Mouse (Mus musculus): ENCODE measurements around the gene Rybp.

The Rybp gene

DNA sequence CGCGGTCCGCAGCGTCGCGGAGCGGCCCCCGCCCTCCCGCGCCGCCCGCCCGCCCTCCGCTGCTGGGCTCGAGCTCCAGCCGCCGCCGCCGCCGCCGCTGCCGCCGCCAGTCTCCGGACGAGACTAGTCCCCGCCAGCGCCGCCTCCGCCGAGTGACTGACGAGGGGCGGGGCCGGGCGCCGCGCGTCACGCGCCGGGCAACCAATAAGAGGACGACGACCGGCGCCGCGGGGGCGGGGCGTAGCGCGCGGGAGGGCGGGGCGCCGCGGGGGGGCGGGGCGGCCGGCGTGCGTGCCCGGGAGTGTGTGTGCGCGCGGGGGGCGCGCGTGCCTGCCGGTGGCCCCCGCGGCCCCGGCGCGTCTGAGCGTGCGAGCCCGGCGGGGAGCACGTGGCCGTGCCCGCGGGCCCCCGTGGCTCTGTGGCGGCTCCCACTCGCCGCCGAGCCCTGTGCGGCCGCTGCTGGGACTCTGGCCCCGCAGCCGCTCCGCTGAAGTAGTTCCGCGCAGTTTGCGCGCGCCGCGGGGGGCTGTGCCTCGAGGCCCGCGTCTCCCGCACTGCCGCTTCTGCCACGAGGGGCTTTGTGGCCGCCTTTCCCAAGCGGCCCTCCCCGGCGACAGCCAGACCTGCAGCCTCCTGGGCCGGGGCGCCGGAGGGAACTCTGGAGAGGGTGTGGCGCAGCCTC is at the start of gene Rybp:
TSS of gene Rybp (minus strand) at position 152 of the 682 bp plus-strand sequence.
- peak; percentile 93 for DNase-seq

DNA sequence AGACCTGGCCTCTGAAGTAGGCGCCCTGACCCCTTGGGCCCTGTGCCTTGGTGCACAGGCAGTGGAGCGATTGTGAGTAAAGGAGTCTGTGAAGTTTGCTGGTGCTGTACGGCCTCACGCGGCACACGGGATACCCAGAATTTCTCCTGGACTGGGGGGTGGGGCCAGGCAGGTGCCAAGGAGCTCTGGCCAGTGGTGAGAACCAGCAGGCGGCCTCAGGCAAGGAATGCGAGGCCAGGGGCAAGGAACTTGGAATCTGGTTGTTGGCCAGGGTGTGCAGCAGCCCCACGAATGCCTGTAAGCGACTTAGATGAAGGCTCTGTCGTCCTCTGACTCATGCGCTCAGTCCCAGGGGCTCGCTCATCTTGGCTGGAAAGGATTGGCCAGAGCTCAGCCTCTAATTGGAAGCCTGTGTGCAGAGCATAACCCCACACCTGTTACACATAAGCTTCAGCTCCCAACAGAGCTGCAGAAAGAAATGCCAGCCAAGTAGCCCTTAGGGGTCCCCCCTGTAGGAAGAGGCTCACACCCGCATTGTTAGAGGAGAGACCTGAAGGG is 49.4 kb upstream of the Rybp start:
- DNase-seq = no peak

DNA sequence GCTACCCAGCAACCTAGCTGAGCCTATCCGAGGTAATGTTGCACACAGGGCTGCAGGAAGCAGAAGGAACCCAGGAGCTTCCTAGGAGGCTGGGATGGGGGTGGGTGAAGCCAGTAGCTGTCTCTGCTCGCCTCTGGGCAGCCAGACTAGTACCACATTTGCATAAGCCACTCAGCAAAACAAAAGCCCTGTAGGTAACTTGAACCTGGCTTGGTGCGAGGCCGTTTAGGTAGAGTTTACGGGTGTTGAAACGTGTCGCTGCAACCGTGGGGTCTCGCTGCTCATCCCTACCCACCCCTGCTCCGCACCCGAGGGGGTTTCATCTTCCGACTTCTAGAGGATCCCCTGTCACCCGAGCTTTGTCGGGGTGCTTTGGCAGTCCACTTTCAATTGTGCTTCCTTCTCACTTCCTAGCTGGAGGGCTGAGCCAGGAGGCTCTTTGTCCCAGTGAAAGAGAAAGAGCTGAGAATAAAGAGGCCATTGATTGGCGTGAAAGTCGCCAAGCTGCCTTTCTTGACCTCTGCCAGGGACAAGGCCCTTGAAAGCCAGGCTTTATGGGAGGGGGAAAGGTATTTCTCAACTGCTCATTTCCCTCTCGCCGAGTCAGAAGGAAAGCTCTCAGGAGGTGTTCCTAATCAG is 48.3 kb upstream of the Rybp start:
- no peak for DNase-seq

DNA sequence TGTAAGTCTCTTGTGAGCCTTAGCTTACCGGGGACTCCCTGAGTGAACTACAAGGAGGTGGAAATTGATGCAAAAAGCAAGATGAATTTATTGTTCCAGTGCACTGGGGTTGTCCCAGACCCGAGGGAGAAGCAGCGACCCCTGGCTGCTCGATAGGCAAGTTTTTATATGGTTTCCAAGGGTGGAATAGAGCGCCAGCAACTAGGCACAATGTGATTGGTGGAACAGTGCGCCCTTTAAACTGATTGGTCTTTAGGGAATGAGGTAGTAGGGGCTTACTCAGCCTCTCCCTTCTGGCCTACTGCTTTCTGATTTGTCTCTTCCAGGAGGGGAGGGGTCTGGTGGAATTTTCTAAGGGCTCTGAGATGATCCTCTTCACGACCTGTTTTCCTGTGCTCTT is 46.5 kb upstream of the Rybp start:
- no peak for DNase-seq

DNA sequence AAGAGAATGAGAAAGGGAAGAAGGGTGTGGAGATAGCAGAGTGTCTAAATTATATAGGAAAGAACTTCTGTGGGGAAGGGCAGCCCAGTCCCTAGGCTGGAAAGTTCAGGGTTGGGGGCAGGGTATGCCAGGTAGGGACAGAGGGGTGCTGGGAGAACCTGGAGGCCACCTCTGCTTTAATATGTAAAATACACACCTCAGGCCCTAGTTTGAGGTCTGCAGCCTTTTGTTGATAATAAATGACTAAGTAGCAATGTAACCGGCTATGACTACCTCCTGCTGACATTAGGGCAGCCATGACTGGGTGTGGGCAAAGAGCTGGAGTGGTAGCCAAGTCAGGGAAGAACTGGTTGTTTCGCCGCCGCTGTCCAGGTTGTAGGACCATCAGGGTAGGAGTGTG is 45.2 kb upstream of the Rybp start:
- DNase-seq = no peak

DNA sequence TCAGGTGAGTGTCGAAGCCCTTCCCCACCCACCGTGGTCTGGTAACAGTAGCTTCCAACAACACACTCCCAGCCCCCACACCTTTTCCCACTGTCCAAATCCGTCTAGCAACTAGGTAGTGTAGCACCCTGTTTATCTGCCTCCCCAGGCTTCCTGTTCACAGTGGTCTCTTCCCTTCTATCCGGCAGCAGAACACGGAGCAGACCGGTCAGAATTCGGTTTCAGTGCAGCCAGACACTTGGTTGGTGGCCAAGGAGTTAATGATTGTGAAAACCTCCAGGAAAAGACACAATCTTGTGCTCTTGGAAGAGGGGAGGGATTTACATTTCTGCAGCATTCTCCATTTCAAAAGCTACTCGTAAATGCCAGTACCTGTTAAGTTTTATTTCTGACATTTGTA is 44.3 kb upstream of the Rybp start:
- DNase-seq = no peak

DNA sequence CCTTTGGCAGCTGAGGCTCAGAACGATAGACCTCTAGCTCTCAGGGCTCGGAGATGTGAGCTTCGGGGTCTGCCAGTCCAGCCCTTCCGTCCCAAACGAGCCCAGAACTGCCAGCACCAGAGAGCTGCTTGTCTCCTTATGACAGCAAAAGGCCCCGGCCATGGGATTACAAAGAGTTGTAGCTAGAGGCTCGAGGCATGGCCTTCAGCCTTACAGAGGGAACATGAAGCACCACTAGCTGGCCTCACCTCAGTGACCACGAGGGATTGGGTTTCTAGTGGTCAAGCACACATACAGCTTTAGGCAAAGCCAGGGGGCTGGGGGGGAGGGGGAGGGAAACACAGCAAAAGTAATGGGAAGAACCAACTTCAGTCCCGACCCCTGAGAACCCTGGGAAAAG is 43.8 kb upstream of the Rybp start:
- DNase-seq = no peak

DNA sequence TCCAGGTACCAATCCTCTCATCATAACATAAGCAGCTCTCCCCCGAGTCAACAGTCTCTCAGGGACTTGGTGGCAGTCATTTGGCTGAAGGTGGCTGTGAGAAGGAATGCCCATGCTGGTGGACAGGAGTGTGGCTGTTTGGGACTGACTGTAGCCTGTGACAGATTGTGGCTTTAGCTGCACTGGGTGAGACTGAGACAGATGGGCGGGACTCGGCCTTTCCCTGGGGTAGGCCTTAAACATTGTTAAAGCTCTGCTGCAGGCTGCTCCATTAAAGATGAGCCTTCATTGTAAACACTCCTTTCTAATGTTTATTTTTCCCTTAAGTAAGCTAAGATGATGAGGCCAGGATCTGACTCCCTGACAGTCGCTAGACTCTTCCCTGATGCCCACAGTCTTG is 42.3 kb upstream of the Rybp start:
- DNase-seq = no peak

DNA sequence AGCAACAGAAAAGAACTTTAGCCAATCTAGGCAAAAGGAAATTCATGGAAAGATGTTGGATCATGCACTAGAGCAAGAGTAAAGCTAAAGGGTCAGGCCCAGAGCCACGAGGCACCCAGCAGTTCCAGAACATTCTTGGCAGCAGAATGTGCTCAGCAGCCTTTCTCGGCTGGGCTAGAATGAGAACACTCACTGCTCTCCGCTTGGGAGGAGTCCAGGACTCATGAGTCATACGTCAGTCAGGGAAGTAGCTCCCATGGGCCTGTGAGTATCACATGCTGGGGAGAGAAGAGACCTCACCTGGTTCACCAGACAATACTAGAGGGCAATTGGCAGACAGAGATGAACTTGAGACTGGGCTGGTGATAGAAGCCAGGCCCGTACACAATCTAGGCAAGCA is 39.8 kb upstream of the Rybp start:
- peak; percentile 3 for DNase-seq

DNA sequence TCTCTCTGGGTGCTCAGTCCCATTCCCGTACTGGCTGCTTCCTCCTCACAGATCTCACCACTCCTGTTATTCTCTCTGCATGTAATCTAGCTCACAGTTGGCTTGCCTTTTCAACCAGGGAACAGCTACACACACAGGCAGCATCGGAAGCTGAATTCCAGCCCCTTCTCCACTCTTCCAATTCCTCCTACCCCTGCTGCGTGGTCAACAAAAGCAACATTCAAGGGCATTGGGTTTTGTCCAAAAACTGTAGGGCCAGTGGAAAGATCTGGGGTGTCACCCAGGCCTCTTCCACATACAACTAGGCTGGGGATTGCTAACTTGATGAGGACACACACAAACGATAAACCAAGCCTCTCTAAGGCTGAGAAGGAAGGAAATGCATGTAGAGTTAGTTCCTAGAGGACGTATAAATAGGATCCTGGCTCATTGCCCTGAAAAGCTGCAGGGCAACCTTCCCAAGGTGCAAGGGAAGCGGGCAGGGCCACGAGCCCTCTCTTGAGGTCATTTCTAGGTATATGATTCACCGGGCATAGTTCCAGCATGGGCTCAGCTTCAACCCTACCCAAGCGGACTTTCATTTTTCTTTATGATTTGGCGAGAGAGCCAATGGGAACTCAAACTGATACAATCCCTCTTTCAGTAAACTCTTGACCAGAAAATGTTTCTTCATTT is 36.6 kb upstream of the Rybp start:
- DNase-seq = no peak

DNA sequence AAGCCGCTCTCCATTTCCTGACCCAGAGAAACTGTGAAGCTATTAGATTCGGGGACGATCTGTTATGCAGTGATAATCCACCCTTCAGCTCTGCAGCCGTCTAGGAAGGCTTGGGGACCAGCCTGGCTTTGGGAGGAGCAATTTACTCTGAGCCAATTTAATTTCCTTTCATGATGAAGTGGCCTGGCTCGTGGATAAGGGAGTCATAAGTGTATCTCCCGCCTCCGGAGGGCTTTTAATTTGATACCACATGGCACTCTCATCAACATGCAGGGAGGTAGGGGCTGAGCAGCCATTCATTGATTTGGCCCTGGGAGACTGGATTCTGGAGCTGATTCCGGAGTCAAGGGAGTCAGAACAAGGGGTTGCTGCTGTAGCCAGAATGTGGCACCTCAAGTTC is 35.3 kb upstream of the Rybp start:
- DNase-seq = no peak

DNA sequence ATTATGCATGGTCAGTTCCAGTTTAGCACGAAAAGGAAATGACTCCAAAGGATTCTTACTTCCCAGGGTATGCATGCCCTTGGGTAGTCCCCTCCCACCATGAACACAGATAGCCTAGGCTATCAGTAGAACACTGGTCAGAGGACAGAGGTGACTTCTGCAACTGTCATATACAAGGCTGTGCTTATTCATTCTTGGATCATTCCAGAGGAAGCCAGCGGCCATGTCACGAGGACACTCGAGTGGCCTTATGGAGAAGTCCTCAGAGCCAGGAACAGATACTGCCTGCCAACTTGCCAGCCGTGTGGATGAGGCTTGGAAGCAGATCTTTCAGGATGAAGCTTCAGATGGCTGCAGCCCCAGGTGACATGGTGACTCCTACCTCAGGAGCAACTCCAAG is 34.9 kb upstream of the Rybp start:
- DNase-seq = no peak

DNA sequence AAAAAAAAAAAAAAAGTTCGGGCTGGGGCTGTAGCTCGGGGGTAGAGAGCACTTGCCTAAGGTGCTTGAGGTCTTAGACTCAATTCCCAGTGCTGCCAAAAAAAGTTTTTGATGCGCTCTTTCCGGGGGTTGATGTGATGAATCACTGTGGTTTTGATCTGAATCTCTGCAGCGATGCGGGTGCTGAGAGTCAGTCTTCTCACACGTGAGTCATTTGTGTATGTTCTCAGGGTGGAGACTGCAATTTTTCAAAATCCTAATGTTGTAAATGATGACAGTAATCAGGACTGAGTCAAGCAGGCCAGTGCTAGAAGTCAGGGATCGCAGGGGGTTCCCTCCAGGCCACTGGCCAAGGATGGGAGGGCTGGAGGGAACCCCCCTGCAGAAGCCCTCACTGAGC is 26.9 kb upstream of the Rybp start:
- no peak for DNase-seq

DNA sequence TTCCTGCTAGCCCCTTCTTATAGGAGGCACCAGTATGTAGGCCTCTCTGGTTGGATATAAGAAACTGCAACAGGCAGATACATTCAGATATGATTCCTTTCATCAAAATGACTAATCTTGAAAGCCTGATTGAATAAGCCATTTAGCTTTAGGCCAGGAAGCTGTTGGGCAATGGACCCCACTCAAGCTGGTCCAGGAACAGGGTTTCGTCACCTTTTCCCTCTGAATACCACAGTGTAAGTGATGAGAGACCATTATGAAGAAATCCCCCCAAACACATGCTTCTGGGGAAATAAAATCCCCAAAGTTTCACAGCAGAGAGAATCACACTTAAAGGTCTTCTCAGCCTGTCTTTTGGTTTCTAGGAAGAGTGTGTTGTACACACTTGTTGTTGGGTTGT is 23.9 kb upstream of the Rybp start:
- no peak for DNase-seq

DNA sequence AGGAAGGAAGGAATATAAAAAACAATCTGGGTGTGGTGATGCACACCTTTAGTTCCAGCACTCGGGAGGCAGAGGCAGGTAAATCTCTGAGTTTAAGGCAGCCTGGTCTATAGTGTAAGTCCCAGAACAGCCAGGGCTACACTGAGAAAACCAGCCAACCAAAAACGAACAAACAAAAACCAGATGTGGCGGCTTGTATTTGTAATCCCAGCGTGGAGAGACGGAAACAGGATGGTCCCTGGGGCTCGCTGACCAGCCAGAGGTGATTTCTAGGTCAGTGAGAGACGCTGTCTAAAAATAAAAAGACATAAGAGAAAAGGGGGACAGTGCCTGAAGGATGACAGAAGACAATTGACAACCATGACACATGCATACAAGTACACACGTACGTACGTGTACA is 17.5 kb upstream of the Rybp start:
- no peak for DNase-seq

DNA sequence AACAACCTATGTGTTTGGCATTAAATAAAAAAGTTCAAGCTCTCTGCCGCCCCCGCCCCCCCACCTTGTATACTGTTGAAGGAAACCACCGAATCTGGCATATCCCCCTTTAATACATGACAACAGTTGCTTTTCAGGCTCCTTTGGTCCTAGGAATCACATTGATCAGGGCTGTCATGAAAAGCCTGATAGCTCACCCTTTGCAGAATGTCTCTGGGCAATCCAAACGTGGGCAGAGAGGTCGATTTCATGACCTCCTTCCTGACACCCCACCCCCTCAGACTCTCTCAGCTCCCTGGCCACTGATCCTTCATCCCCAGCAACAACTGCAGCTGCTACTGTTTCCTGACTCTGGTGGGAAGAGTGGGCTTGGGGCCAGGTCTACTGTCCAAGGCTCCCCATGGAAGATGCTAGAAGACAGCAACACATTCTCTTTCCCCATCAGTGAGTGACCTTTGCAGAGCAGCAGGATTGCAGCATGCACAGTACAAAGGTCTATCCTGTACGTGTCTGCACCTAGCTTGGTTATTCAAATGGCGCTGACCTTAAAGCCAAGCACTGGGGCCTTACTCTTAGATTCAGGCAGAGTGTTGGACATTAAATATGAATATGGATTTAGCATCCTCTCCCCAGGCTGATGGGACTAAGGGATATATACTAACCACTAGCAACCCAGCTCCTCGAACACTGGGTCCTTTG is 14.3 kb upstream of the Rybp start:
- no peak for DNase-seq

DNA sequence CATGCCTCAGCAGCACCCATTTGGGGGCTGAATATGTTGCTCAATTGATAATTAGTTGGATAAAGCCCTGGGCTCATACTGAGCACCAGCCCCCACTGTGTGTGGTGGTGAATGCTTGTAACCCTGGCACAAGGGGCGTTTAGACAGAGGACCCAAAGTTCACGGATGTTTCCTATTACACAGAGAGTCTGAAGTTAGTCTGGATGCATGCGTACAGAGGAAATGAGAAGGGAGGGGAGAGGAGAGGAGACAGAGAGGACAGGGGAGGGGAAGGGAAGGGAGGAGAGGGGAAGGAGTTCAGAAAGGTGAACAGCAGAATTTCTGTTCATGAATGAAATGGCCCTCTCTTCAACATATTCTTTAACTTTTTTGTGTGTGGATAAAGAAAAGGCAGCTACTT is 13.5 kb upstream of the Rybp start:
- no peak for DNase-seq

DNA sequence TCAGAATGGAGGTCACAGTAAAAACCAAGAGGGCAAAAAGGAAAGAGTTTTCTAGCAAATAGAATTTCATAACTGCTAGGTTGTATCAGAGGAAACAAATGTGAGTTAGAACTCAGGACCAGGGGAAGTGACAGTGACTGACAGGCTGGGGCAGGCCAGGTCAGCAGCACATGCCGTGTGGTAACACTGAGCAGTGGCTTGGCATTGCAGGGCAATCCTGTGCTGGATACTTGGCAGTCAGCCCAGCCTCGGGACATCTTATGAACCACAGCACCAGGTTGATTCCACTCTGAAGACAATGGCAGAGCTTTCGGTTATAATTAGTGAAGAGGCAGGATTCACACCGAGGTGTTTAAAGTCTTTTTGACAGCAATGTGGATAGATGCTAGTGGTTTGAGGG is 11.7 kb upstream of the Rybp start:
- no peak for DNase-seq

DNA sequence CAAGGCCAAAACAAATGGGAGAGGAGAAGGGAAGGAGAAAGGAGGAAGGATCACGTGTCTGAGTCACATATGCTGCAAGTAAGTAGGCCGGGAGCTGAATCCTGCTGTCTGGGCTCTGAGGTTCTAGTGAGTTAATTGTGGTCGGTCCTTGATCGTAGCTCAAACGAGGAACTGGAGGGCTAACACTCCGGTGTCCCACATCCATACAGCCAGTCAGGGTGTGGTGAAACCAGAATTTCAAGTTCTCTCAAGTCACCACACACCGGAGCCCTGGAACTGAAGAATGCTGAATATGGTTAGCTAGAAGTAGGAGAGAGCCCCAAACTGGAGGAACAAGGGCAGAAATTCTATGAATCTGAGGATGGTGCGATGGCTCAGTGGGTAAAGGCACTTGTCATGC is 10.3 kb upstream of the Rybp start:
- DNase-seq = no peak

DNA sequence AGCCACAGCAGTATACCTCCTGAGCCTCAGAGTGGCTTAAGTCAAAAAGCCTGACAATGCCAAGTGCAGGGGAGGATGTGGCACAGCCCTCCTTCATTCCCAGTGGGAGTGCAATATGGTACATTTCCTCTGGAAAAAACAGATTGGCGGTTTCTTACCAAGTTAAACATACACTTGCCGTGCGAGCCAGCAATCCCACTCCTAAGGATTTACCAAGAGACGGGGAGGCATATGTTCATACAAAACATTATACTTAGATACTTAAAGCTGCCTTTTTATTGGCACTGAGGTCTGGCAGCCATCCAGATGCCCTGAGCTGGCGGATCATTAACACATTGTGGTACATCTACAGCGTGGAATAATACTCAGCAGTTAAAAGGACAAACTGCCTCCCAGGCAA is 5.1 kb upstream of the Rybp start:
- no peak for DNase-seq

DNA sequence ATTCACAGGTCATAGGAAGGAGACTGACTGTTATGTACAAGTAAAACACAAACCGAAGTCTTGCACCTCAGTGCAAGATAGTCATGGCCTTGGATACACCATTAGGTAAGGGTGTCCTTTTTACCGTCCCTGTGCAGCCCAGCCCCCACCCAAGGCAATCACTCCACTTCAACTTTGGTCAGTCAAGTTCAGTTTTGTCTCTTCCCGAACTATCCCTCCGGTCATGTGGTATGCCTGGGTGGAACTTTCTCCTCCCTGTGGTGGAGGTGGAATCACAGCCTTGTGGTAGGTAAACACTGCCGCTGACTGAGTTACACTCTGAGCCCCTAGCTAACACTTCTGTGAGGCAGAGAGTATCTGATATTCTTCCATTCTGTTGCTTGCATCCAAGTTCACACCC is 1.8 kb upstream of the Rybp start:
- peak; percentile 4 for DNase-seq

DNA sequence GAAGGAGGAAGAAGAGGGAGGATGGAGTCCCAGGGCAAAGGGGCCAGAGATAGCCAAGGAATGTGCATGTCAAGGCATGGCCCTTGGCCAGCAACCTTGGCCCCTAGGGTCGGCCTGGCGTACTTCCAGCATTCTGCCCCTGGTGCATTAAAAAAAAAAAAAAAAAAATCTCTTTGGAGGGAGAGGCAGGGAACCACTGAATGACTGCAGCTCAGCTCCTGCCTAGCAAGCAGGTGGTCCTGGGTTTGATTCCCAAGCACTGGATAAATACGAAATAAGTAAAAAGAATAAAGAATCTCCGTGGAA is 1.4 kb upstream of the Rybp start:
- peak; percentile 28 for DNase-seq

DNA sequence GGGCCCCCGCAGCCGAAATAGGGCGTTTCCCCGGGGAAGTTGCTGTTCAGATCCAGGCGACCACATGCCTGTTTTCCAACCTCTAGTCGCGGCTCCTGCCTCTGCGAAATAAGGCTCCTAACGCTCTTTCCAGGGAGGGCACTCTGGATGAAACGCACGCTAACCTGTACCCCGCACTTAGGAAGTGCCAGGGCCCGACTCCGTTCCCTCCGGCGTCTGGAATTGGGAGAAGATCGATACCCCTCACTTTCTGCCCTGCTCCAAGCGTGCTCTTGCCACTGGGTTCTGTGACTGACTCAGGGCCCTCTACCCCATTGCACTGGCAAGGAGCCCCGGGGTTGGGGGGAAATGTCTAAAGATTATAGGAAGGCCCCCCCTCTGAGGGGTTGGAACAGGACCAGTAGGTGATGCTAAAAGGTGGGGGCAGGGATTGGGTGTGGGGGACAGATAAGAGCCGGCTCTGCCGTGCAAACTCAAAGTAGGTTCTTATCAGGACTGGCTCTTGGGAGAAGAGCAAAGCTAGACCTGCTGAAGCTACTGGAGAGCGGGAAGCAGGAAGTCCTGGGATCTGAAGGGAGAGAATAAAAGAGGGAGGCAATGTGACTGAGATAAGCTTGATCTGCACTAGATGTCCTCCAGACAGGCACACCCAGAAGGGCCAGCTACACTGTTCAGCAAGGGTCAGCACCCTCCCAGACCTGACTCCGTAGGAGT is 888 bp upstream of the Rybp start:
- peak; percentile 61 for DNase-seq

Data from cerebellum, adult 11 months (tissue).